Mouse (Mus musculus) B cell, adult (primary cell): Measurements from ENCODE around the gene Ppp1r1b. TPM values are rescaled to one million over a fixed set of nuclear protein-coding genes. Genes with fewer than 3 reads are reported as not detected.

Experiments used
- total RNA-seq: library from RNA; stranded (reverse); gene quantifications from 4 replicates; pipeline ENCODE4 v1.2.4, GENCODE M21; 2023; ENCODE audit not compliant: inconsistent age

The Ppp1r1b gene
- not detected in 4 replicates for total RNA-seq

DNA sequence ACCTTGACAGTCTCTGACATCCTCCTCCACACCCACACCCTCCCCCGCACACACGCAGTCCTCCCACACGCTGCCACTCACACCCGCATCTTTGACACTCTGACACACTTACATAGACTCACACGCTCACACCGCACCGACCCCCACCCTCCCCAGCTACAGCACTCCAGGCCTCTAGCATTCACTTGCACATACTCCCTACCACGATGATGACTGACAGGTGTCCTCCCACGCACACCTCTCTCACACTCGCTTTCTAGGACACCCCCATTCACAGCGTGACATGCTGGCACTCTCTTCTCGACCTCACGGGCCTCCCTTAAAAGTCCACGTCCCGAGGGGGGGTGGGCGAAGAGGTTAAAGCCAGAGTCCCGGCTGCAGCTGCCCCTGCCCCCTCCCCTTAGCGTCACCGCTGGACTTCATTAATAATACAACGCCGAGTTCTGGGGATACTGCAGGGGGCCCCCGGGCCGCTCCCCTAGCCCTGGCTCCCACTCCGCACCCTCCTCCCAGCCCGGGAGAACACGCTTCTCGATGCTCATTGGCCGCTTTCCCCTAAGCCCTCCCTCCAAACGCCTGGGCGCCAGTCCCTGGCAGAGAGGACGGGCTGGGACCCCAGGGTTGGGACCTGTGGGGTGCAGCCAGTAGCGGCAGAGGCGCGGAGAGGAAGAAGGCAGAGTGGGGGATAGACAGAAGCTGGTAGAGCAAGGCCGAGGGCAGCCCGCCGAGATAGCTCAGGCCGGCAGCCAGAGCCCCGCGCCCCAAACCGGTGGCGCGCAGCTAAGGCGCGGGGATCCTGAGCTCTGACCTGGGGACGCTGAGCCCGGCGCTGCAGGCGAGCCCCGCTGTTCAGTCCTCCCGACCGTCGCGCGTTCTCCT is at the start of gene Ppp1r1b:
TSS of gene Ppp1r1b (plus strand) at position 322 of the 879 bp plus-strand sequence.

DNA sequence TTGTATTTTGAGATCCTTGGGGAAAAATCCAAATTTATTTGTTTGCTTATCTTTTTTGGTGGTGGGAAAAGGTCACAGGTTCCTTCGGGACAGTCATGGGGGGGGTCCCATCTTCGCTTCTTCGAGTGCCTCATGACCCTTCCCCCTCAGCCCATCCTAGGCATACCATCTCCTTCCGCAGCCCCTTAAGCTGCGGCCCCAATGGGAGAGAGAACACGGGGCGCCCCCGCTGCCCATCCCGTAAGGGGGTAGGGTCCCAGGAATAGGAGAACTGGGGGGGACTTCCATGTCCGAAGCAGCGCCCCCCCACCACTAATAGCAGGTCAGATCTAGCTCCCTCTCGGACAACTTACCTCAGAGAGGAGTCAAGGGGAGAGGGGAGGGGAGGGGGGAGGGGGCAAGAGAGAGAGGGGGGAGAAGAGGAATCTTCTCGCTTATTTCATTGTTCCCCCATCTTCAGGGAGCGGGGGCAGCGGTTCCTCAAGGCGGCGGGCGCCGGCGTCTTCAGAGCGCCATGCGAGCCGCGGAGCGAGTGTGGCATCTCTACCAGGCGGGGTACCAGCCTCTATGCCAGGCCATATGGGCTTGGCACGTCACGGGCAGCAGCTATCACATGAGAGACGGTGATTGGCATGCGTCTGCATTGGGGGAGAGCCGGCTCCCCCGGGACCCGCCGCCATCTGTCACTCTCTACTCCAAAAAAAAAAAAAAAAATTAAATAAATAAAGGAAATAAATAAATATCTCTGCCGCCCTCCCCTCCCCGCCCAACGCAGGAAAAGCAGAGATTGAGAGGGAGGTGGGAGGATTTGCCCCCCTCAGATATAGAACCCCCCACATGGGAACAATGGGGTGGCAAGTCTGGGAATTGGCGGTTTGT is 18.9 kb upstream of the Ppp1r1b start, which contains the start of gene Neurod2:
TSS of gene Neurod2 (minus strand) at position 568 of the 879 bp plus-strand sequence.

GRCm38 (mm10) chr11:98358161-98359083 is 10.2 kb downstream of the Ppp1r1b start, which contains the start of gene Stard3:
Gene Stard3, plus strand, starts transcription at chr11:98358368.

DNA sequence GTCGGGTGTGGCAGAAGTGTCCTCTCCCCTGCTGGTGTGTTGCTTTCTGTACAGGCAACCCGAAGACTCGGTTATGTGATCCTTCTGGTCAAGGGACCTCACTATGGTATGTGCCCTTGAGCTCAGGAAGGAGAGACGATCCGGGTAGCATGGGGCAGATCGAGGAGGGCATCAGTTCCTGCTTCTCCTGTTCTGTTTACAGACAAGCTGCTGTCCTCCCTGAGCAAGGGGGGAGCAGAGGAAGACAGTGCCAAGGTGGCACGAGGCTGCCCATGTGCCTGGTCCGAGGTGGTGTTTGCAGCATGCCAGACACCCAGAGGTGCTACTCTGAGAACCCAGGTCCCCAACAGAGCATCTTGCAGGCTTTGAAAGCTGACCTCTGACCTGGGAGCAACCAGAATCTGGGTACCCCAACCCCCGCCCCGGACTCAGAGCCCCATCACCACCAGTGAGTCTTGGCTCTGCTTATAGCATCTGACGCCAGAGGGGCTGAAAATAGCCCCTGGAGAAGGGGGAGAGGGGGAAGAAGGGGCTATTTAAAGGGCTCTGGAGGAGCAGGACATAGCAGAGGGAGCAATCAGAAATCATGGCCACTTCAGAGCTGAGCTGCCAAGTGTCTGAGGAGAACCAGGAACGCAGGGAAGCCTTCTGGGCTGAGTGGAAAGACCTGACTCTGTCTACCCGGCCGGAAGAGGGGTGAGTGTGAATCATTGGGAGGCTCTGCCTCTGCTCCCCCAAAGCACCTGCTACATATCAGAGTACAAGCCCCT is 35.2 kb downstream of the Ppp1r1b start, which contains the start of gene Tcap:
TSS of gene Tcap (plus strand) at position 551 of the 770 bp plus-strand sequence.

DNA sequence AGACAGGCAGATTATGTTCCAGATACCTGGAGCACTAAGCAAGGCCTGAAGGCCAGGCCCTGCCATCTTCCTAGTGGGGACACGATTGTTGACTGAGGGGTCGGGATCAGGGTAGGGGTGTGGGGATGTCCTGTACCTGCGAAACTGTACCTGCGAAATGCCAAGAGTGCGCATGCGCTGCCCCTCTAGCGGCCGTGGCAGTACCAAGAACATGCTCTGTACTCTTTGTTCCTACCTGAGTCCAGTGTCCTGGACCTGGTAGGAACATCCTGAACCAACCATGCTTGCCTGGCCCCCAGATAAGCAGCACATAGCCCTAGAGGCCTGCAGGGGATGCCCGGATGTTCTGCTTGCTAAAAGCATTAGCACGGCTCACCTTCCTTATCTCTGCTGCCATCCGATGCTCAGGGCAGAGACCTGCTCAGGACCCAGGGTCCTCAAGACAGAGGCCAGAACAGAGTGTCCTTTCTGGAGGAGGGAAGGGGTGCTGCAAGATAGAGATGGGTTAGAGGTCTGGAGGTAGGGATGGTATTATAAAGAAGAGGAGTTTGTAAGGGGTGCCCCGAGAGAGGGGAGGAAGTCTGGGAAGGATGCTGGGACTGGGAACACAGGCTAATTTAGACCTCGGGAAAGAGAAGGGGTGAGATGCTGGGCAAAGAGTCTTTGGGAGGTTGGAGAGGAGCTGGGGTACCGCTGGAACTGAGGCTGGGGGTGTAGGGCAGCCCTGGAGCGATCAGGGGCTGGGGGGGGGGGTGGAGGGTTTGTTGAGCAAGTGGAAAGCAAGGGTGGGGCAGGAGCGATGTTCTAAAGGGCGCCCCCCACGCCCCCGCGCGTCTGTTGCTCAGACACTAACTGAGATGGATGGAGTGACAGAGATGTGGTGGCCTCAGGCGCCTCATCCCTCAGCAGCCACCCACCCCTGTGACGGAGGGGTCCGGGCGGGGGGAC is 37.7 kb downstream of the Ppp1r1b start, which contains the start of gene Pnmt:
TSS of gene Pnmt (plus strand) at position 813 of the 948 bp plus-strand sequence.

DNA sequence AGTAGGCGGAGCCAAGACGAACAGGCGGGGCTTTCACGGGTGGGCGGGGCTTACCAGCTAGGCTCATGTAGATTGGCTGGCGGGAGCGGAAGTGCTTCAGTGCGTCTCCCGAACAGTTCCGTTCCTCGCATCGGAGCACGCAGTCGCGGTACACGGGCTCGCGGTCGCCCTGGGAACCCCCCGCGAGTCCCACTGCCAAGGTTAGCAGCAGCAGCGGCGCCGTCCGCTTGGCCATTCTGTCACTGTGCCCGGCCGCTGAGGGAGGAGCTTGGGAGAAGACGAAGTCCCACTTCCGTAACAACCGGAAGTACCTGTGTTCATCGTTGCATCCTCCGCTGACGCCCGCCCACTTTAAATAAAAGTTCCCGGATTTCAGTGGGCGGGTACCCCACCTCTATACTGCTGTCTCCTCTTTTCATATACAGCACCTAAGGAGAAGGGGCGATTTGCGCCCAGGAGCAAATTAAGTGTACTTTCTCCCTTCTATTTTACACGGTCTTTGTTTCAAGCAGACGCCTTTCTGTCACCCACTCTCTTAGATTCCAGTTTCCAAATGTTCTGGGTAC is 52.0 kb downstream of the Ppp1r1b start, which contains the start of gene Pgap3:
TSS of gene Pgap3 (minus strand) at position 330 of the 566 bp plus-strand sequence.

Other genes with a start within 250 kb of the Ppp1r1b start
- 41.6 to 46.6 TPM (median 42.5 TPM) in 4 replicates for gene Fbxl20, start 198.0 kb upstream of the Ppp1r1b start, total RNA-seq
- gene Med1, start 155.1 kb upstream of the Ppp1r1b start, total RNA-seq = 76.7 to 88.2 TPM (median 86.9 TPM) in 4 replicates
- gene Cdk12, start 145.3 kb upstream of the Ppp1r1b start, total RNA-seq = 98.4 to 119 TPM (median 111 TPM) in 4 replicates
- gene Neurod2, start 18.8 kb upstream of the Ppp1r1b start, total RNA-seq = 0.32 to 0.51 TPM (median 0.35 TPM) in 4 replicates
- 34.7 to 40.1 TPM (median 36.9 TPM) in 4 replicates for gene Stard3, start 10.0 kb downstream of the Ppp1r1b start, total RNA-seq
- gene Tcap, start 35.4 kb downstream of the Ppp1r1b start, total RNA-seq = not detected in 4 replicates
- gene Pnmt, start 38.0 kb downstream of the Ppp1r1b start, total RNA-seq = not detected in 4 replicates
- 7.3 to 11.8 TPM (median 9.3 TPM) in 4 replicates for gene Pgap3, start 52.1 kb downstream of the Ppp1r1b start, total RNA-seq
- gene Erbb2, start 64.1 kb downstream of the Ppp1r1b start, total RNA-seq = 0.15 TPM in 1 of 4 replicates, not detected in the others
- 47.4 to 59.5 TPM (median 52.0 TPM) in 4 replicates for gene Mien1, start 90.6 kb downstream of the Ppp1r1b start, total RNA-seq
- 0.78 to 2.0 TPM (median 1.3 TPM) in 4 replicates for gene Grb7, start 98.0 kb downstream of the Ppp1r1b start, total RNA-seq
- 550 to 623 TPM (median 617 TPM) in 4 replicates for gene Ikzf3, start 197.6 kb downstream of the Ppp1r1b start, total RNA-seq
- 4.3 to 8.2 TPM (median 5.8 TPM) in 4 replicates for gene Zpbp2, start 202.7 kb downstream of the Ppp1r1b start, total RNA-seq
- gene Ormdl3, start 239.0 kb downstream of the Ppp1r1b start, total RNA-seq = 16.5 to 19.2 TPM (median 17.5 TPM) in 4 replicates
- gene Lrrc3c, start 249.9 kb downstream of the Ppp1r1b start, total RNA-seq = not detected in 4 replicates